Mouse (Mus musculus) stomach, postnatal 0 days (tissue): ENCODE results near the gene Scn1b. TPM values are rescaled to one million over a fixed set of nuclear protein-coding genes. Genes with fewer than 3 reads are reported as not detected.
A peak's percentile ranks its signal among the peaks of the same experiment; 100 is the strongest.

Experiments
- ATAC-seq: fragments of 200-750 bp; cut with Nextera tagmentation; 2 replicates; pipeline ENCODE4 v1.8.0; 2017; ENCODE audit not compliant: low FRiP score, low TSS enrichment
- DNase-seq: peaks from one replicate; pipeline ENCODE4 v3.0.0-alpha.2; 2016; ENCODE audit warnings: low spot score
- H3K27ac ChIP-seq: fragments of 300-500 bp; sonication (generic); replicated peaks from 2 replicates; pipeline ENCODE4 v1.5.1; 2014; ENCODE audit warnings: mild to moderate bottlenecking, control low read depth
- H3K27me3 ChIP-seq: fragments of 300-500 bp; sonication (generic); 2 replicates; pipeline ENCODE4 v1.6.1; 2014; ENCODE audit warnings: low read length; ENCODE audit not compliant: control insufficient read depth, insufficient read depth
- H3K36me3 ChIP-seq: fragments of 300-500 bp; sonication (generic); 2 replicates; pipeline ENCODE4 v1.6.1; 2014; ENCODE audit warnings: low read length, mixed read lengths; ENCODE audit not compliant: control insufficient read depth, insufficient read depth
- H3K4me1 ChIP-seq: fragments of 300-500 bp; sonication (generic); replicated peaks from 2 replicates; pipeline ENCODE4 v1.6.1; 2014; ENCODE audit warnings: antibody characterized with exemption; ENCODE audit not compliant: control insufficient read depth, insufficient read depth
- H3K4me2 ChIP-seq: fragments of 300-500 bp; sonication (generic); replicated peaks from 2 replicates; pipeline ENCODE4 v1.6.1; 2014; ENCODE audit warnings: low read depth, mild to moderate bottlenecking, control low read depth, moderate library complexity
- H3K4me3 ChIP-seq: fragments of 300-500 bp; sonication (generic); 2 replicates; pipeline ENCODE4 v1.5.1; 2014; ENCODE audit warnings: low read depth, low read length, control low read depth
- H3K9ac ChIP-seq: fragments of 300-500 bp; sonication (generic); 2 replicates; pipeline ENCODE4 v1.6.1; 2014; ENCODE audit warnings: mild to moderate bottlenecking, low read length, control low read depth, mixed read lengths
- H3K9me3 ChIP-seq: fragments of 300-500 bp; sonication (generic); 2 replicates; pipeline ENCODE4 v1.6.1; 2016; ENCODE audit warnings: low read length; ENCODE audit not compliant: control insufficient read depth
- CTCF ChIP-seq: IDR thresholded peaks from 2 replicates; pipeline ENCODE4 v1.5.1; 2016; ENCODE audit warnings: antibody characterized with exemption, low read depth, mild to moderate bottlenecking, moderate library complexity
- EP300 ChIP-seq: optimal IDR thresholded peaks from 2 replicates; pipeline ENCODE3; 2016; ENCODE audit warnings: antibody characterized with exemption
- WGBS: fragments of 180-500 bp; shearing (Covaris S2); extraction: QIAGEN DNeasy Blood & Tissue Kit; methylation state at CpG from one replicate; pipeline ENCODE4 v1.1.7; 2014; 5-methylcytosine and 5-hydroxymethylcytosine counted together
- polyA plus RNA-seq: library from polyadenylated mRNA; unstranded; fragments of >200 nt; fragmentation: Nextera tagmentation; extraction: Ambion mirVana; gene quantifications from 2 replicates; pipeline ENCODE4 v1.2.1, GENCODE M21; 2015

The Scn1b gene
- polyA plus RNA-seq, 1 experiment from 2014 or later: 2.5 TPM

DNA sequence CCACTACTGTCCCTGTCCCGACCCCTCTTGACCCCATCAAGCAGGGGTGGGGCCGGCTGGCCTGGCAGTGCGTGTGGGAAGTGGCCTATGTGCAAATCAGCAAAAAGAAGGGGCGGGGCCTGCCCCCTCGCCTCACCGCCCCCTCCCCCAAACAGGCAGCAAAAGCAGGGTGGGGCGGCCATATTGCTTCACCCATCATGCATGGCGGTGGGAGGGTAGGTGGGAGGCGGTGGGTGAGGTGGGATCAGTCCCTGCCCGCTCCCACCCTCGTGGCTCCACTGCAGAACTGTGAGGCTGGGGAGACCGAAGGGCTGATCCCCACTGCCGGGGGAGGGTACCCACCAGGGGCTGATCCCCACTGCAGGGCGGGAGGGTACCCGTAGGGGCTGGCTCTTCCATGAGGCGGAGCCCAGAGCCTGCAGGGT, 10.1 kb downstream of the Scn1b start:
- Histone ChIP-seq H3K36me3 (no peaks in the 10 kb centered on the region), H3K9ac (no peak overlapping the region), H3K4me3 (no peak overlapping the region), H3K9me3 (no peaks in the 10 kb centered on the region), H3K27me3 (no peaks in the 10 kb centered on the region), H3K27ac (no peak overlapping the region), H3K4me2 (no peak overlapping the region), H3K4me1 (peaks cover 3% of the 10 kb centered on the region)
- DNase-seq: no peak
- WGBS: 56% methylated on average over 14 of the region's 16 CpGs
- ATAC-seq: no peak
- TF ChIP-seq CTCF (no peak), EP300 (no peak)

GRCm38 (mm10) chr7:31115587-31116043, 11.2 kb downstream of the Scn1b start:
- peak overlapping the region; percentile 18; the same call in 1 of the 2 replicates for H3K9ac ChIP-seq
- peak overlapping the region; percentile 40 for H3K4me2 ChIP-seq
- 23% methylated on average over 17 of the region's 17 CpGs for WGBS
- H3K27ac ChIP-seq: peak overlapping the region; percentile 49; the same call in 1 of the 2 replicates
- peaks cover 3% of the 10 kb centered on the region for H3K4me1 ChIP-seq
- H3K27me3 ChIP-seq: no peaks in the 10 kb centered on the region
- peak; percentile 61 for DNase-seq
- H3K36me3 ChIP-seq: no peaks in the 10 kb centered on the region
- no peak overlapping the region for H3K4me3 ChIP-seq
- TF ChIP-seq CTCF (no peak), EP300 (no peak)
- no peaks in the 10 kb centered on the region for H3K9me3 ChIP-seq
- peak; percentile 59 for ATAC-seq

DNA sequence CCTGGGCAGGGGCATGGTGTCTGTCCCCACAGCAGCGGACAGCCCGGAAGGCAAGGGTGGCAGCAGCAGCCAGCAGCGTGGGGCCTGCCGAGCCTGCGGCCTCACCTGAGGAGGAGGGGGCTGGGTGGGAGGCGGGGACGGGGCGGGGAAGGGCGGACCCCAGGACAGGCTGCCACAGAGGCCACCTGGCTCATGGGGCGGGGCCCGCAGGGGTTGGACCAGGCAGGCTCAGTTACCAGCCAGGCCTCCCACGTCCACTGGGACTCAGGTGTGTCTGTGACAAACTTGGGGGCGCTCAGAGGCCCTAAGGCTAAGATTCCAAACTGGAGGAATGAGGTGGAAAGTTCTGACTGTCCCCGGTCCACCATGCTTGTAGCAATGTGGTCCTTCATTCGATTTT, 11.6 kb downstream of the Scn1b start, which contains the start of gene Hpn:
Gene Hpn (minus strand): TSS at position 109 of the 400 bp plus-strand sequence.
- TF ChIP-seq EP300 (no peak), CTCF (no peak)
- no peaks in the 10 kb centered on the region for H3K27me3 ChIP-seq
- H3K9ac ChIP-seq: peak within 1 kb of the TSS; percentile 32
- no peaks in the 10 kb centered on the region for H3K36me3 ChIP-seq
- ATAC-seq: peak; percentile 85
- peak; percentile 89 for DNase-seq
- 22% methylated on average over 15 of the region's 15 CpGs for WGBS
- peak within 1 kb of the TSS; percentile 24 for H3K4me3 ChIP-seq
- peak within 1 kb of the TSS; percentile 40 for H3K4me2 ChIP-seq
- no peaks in the 10 kb centered on the region for H3K9me3 ChIP-seq
- H3K27ac ChIP-seq: peak within 1 kb of the TSS; percentile 49; the same call in 1 of the 2 replicates
- peaks cover 3% of the 10 kb centered on the region for H3K4me1 ChIP-seq

- Histone ChIP-seq H3K4me1 (peaks cover 3% of the 10 kb centered on the region), H3K4me3 (peak overlapping the region; percentile 24), H3K4me2 (peak overlapping the region; percentile 40), H3K27me3 (no peaks in the 10 kb centered on the region), H3K36me3 (no peaks in the 10 kb centered on the region), H3K27ac (0 out of 2 replicates have a peak overlapping the region, but pooled peaks have one; percentile 49), H3K9ac (peak overlapping the region; percentile 32; the same call in 1 of the 2 replicates), H3K9me3 (no peaks in the 10 kb centered on the region)
- 57% methylated on average over 10 of the region's 10 CpGs for WGBS
- DNase-seq: peak; percentile 58
- peak; percentile 31; the same call in 1 of the 2 replicates for ATAC-seq
- no peak for TF ChIP-seq EP300
- peak; percentile 53 for TF ChIP-seq CTCF
These were observed 12.2 kb downstream of the Scn1b start for GRCm38 (mm10) chr7:31114646-31115045.

DNA sequence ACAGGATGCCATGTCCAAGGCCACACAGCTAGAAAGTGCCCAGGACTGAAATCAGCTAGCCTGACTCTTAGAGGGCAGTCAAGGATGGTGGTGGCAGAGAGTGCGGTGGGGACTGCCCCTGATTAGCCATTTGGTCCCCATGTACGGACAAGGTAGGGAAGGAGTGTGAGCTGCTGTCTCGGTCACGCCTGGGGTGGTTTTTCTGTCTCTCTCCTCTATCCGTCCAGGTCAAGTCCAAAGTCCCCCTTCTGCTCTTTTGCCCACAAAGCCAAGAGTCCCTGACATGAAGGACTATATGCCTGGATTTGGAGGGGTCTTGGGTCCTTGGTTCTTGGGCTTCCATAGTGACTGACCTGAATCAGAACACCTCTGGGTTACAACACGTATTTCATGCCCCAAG, 13.0 kb downstream of the Scn1b start:
- WGBS: 83% methylated on average over 6 of the region's 6 CpGs
- no peak overlapping the region for H3K4me2 ChIP-seq
- no peak for ATAC-seq

GRCm38 (mm10) chr7:31112036-31112435, 14.8 kb downstream of the Scn1b start:
- DNase-seq (no peak), ATAC-seq (no peak)
- Histone ChIP-seq H3K4me1 (peaks cover 3% of the 10 kb centered on the region), H3K36me3 (no peaks in the 10 kb centered on the region), H3K27ac (no peak overlapping the region), H3K27me3 (no peaks in the 10 kb centered on the region), H3K4me3 (no peak overlapping the region), H3K4me2 (no peak overlapping the region), H3K9ac (no peak overlapping the region), H3K9me3 (no peaks in the 10 kb centered on the region)
- 43% methylated on average over 4 of the region's 4 CpGs for WGBS
- TF ChIP-seq EP300 (no peak), CTCF (no peak)

More for the DNA sequence above, 13.0 kb downstream of the Scn1b start:
- Histone ChIP-seq H3K9ac (no peak overlapping the region), H3K4me1 (peaks cover 3% of the 10 kb centered on the region), H3K27ac (no peak overlapping the region), H3K27me3 (no peaks in the 10 kb centered on the region), H3K9me3 (no peaks in the 10 kb centered on the region), H3K4me3 (no peak overlapping the region), H3K36me3 (no peaks in the 10 kb centered on the region)
- no peak for DNase-seq
- TF ChIP-seq CTCF (no peak), EP300 (no peak)
